Mouse (Mus musculus) urinary bladder, adult 2 months (tissue): ENCODE data around the gene Alg5. TPM values are rescaled to one million over a fixed set of nuclear protein-coding genes. Genes with fewer than 3 reads are reported as not detected.

Source experiments
- DNase-seq: peaks from one replicate; pipeline ENCODE4 v3.0.0; 2022; ENCODE audit warnings: low spot score
- polyA plus RNA-seq: library from polyadenylated mRNA; depleted of rRNA; stranded (reverse); fragments of >200 nt; gene quantifications from 2 replicates; pipeline ENCODE4 v1.2.3, GENCODE M21; 2012; rRNA removed

Gene Alg5
- polyA plus RNA-seq, 1 experiment, result 41.4 TPM

DNA sequence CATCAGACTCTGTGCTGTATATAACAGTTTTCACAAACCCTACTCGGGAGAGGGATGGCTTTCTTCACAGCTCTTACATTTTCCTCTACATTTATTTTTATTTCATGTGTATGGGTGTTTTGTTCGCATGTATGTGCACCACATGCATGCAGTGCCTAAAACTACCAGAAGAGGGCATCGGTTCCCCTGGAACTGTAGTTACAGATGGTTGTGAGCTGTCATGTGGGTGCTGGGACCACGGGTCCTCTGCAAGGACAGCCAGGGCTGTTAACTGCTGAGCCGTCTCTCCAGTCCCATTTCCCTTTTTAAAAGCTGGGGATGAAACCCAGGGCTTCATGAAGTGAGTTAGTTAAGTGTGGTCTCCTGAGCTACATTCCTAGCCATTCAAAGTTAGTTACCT is 60.0 kb downstream of the Alg5 start:
- DNase-seq, result no peak

DNA sequence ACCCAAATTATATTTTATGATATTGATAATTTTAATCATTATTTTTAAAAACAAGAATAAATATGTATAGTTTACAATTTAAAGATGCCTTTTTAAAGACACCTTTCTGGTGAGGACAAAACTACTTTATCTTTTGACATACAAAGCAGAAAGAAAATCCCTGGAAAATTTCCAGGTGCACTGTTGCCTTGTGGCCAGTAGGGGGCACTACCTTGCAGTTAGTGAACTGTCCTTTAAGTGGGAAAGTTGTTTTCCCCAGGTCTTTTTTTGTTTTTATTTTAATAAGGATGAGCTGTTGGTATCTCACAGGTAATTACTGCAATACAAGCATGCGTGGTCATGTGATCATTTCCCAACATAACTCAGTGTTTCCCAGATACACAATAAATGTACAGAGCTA is 60.5 kb downstream of the Alg5 start:
- no peak for DNase-seq

DNA sequence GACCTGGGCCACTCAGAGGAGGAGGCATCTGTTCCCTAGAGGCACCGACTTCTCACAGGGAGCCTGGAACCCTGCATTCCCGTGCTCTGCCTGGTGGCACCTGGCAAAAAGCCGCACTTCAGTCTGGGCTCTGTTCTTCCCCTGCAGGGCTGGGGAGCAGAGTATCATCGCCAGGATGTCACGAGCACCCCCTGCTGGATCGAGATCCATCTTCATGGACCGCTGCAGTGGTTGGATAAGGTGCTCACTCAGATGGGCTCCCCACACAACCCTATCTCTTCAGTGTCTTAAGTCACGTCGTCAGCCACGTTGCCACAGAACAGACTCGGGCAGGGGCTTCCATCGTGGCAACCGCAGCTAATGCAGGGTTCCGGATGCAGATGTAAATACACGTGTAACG is 61.9 kb downstream of the Alg5 start:
- DNase-seq, result no peak

Other genes starting within 250 kb of the Alg5 start
- gene Supt20, start 42.7 kb upstream of the Alg5 start, polyA plus RNA-seq, result 66.8 and 68.4 TPM in 2 replicates
- not detected in 2 replicates for gene Gm21958, start 21.2 kb upstream of the Alg5 start, polyA plus RNA-seq
- gene Exosc8, start 146 bp upstream of the Alg5 start, polyA plus RNA-seq, result 33.2 and 49.7 TPM in 2 replicates
- 7.6 and 10.3 TPM in 2 replicates for gene Smad9, start 20.0 kb downstream of the Alg5 start, polyA plus RNA-seq
- 28.6 and 31.6 TPM in 2 replicates for gene Rfxap, start 72.3 kb downstream of the Alg5 start, polyA plus RNA-seq
- gene Sertm1, start 180.3 kb downstream of the Alg5 start, polyA plus RNA-seq, result not detected in 2 replicates